Mouse (Mus musculus) CD8-positive naive resting alpha-beta T cell, adult 2 months (primary cell): ENCODE measurements at regions not wholly inside any gene's neighbourhood (a gene's known extent, or its start where the extent isn't known, plus 50 kb on each side); places are given as distances from the start of the nearest gene placed in this dataset.
A peak's percentile ranks its signal among the peaks of the same experiment; 100 is the strongest.
"Not testable (repeated sequence)": the region's sequence is repeated elsewhere in the genome, so short reads cannot be mapped to it uniquely, and the experiment has no call there.

Experiments used
- DNase-seq, 2 experiments: peaks; one replicate each; pipeline ENCODE4 v3.0.0; 2022; ENCODE audit warnings: low read depth in 2 of 2, low spot score in 2 of 2

DNA sequence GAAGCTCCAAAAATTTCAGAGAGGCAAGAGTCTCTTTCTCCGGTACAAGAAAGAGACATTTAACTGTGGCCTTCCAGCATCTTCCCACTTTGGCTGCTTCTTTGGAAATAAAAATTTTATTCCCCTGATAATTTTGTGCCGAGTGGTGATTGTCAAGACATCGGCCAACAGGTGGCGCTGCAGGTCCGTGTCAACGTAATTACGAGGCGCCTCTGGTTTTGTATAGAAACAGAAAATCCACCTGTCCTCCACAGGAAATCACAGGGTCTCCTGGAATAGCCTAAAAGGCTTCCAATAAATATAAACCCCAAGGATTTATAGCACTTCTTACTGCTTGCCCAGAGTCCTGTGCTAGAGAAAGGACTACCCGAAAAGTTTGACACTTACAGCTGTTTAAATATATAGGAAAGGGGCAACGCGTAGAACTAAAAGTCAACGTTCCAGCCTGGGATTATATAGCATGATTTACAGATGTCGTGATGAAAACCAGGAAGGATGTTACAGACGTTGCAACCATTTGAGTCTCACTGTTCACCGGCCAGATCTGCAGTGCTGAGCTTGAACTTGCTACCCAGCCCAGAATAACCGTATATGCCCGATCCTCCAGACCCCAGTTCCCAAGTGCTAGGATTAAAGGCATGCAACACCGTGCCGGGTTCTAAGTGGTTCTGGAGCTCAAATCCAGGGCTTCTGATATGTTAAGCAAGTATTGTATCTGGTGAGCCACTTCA lies 251.3 kb upstream of the Tgfbr2 start:
- peak; percentile 58 to 69 for DNase-seq

DNA sequence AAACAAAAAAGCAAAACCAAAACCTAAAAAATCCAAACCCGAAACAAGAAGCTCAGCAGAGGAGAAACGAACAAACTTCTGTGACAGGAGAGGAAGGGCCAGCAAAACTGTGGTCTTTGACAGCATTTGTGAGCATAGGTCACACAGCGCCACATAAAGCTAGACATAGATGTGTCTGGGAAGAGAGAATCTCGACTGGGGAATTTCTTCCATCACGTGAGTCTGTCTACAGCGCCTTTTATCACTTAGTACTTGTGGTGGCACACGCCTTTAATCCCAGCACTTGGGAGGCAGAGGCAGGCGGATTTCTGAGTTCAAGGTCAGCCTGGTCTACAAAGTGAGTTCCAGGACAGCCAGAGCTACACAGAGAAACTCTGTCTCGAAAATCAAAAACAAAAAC lies 250.2 kb upstream of the Tgfbr2 start:
- DNase-seq = not testable (repeated sequence)

DNA sequence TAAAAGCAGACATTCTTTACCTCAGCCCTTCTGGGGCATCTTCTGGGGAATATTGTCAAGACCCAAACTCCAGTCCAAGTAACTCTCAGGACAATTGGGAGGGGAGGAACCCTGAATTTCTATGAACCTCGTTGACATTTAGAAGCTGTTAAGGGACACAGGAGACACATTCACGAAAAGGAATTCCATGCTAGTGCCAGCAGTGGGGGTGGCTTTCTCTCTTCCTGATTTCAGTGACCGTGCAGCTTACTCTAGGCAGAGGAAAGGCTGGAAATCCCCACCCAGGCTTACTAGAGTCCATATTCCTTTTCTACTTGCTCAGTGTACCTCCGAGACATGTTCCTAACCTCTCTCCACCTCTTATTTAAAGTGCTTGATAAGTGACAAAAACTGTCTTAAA lies 239.9 kb upstream of the Tgfbr2 start:
- DNase-seq = no peak

DNA sequence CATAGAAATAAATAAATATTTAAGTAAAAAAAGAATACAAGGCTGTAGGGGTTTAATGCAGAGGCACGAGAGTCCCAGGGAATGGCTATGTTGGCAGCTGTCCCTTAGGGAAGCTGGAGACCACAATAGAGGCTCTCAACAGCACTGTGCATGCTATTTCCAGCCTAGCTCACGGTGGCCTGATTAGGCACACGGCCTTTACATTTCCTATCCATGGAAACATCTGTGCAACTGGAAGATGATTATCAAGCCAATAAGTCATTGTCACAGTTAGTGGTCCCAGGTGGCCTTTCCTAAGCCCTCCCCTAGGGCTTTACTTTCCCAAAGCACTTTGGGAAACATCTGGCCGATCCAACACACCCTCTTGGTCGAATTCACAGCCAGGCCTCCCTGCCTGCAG lies 235.9 kb upstream of the Tgfbr2 start:
- DNase-seq = no peak

DNA sequence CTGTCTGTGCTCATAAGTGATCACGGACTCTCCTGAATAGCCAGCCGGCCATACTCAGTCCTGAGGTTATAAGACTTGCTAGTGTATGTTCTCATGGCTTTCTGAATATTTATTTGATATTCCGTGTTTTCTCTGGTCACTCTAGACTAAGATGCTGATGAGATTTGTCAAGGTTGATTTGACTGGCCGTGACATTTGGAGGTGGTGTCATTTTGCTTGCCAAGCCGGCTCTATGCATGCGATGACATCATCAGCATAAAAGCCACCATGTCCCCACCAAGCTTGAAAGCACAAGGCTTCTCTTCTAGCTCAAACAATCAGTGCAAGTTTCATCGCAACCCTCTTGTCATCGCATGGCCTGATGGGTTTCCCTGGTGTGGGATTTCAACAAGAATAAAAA lies 235.3 kb upstream of the Tgfbr2 start:
- DNase-seq = no peak

DNA sequence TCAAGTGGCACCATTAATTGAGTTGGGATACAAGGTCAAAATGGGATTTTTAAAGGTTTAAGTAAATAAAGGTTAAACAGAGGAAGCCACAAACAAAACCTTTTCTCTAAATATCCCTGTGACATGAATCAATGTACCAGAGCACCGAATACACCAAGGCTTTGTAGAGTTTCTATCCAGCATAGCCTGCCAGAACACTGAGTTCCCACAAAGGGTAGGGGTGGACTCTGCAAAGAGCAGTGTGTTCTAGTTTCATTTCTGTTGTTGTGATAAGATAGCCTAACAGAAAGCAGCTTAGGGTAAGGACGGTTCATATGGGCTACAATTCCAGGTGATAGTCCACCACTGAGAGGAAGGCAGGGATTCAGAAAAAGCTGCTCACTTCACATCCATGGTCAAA lies 233.0 kb upstream of the Tgfbr2 start:
- DNase-seq = no peak

DNA sequence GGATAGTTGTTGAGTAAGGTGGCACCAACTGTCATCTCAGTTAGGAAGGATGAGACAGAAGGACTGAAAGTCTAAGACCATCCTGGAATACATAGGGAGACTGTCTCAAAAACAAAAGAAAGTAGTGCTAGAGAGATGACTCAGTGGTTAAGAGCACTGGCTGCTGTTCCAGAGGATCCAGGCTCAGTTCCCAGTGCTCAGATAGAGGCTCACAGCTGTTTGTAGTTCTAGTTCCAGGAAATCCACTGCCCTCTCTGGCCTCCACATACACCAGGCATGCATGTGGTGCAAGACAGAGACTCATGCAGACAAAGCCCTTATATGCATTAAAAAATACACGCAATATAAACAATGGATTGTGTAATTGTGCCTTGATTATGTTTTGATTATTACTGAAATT lies 229.9 kb upstream of the Tgfbr2 start:
- DNase-seq = no peak

DNA sequence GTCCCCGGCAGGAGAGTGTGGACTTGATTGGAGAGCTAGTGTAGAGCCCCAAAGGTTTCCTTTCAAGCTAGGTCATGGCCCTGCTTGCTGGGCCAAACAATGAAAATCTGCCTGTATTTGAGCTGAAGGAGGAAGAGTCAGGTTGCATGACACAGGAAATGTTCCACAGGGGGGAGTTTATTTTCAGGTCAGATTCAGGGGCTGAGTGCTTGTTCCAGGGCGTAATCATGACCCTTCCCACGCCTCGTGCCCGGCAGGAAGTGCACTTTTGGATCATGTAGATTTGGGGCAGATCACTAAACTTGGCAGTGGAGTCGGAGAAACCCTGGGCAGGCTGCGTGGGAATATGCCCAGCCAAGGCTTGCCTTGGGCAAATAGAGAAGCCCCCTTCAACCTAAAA lies 226.7 kb upstream of the Tgfbr2 start:
- no peak for DNase-seq

DNA sequence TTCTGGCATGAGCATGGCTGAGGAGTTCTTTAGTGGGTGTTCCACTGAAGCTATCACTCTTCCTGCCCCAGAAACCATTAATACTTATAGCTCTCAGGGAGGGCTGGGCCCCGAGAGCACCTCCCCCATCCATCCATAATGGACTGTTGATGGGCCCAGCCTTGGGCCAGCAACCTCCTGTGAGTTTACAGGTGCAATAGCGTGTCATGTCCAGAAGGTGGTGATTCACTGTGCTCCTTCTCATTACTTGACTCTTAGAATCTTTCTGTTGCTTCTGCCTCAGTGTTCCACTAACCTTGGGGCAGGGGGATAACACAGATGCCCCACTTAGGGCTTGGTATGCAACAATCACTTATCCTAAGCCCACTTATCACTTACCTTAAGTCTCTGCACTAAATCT lies 225.1 kb upstream of the Tgfbr2 start:
- peak in 1 of 2 experiments; percentile 7 for DNase-seq

DNA sequence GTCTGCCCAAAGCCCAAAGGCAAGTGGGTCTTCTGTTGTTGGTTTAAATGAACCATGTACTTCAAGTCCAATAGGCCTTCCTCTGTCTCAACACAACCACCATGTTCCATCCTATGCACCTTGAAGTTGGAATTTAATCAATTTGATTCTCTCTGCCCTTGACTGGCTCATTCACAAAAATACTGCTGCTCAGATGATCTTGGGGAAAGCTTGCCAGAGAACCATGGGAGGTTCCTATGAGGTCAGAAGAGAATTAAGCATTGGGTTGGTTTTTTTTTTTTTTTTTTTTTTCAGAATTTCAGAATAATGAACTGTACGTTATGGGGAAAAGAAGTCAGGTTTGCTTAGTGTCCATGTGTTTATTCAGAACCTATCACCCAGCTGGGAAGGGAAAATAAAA lies 224.1 kb upstream of the Tgfbr2 start:
- DNase-seq = no peak

DNA sequence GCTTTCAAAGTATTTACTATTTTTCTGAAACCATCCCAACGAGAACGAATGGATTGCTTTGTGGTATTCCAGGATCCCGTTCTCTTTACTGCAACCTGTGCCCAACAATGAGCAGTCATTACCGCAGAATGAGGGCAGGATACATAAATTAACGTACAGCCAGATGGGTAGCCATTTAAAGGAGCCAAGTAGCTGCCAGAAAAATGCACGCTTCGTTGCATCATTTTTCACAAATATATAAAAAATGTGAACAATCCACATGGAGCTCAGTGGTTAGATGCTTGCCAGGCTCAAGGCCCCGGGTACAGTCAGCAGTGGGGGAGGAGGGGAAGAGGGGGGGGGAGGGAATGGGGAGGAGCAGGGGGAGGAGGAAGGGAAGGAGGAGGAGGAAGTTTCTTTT lies 217.1 kb upstream of the Tgfbr2 start:
- DNase-seq = no peak

DNA sequence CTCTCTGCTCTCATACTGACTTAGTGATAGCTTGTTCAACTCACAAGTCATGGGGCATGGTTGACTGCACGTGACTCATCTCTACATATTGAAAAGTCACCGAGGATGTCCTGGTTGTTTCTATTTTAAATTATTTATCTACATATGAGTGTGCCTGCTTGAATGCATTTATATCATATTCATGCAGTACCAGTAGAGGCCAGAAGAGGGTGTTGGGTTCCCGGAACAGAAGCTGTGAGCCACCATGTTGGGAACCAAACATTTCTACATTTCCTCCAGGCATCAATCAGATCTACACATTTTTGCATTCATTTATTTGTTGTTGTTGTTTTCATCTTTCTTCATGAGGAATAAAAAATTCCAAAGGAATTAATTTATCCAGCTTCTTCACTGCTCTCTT lies 214.6 kb upstream of the Tgfbr2 start:
- DNase-seq = peak in 1 of 2 experiments; percentile 38

DNA sequence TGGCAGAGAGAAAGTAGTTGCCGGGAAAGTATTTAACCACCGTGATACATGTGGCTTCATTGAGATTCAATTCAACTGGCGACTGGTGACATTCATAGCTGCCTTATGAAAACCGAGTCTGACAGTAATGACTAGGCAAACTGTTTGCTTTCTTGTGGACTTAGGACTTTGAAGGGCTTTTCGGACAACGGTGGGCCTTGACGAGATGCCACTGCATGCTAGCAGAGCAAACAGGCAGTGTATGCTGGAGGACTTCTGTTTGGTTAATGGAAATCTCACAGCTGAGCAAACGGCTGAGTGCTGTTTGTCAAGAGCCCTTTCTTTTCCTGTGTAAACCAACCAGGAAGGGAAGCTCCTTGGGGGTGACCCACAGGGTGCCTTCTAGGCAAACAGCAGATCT lies 213.7 kb upstream of the Tgfbr2 start:
- DNase-seq = no peak

DNA sequence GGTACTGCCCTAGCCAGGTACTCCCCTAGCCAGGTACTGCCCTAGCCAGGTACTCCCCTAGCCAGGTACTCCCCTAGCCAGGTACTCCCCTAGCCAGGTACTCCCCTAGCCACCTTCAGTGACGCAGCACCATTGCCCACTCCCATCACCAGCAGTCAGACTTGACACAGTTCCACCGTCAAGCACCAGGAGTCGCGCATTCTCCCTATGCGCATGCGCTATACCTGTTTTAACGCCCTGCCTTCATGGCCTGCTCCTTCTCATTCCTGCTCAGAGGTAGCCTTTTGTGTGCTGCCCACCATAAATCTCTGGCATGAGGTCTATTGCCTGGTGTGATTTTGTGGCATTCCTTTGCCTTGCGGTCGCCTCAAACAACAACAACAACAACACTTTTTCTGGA lies 212.9 kb upstream of the Tgfbr2 start:
- DNase-seq = no peak

DNA sequence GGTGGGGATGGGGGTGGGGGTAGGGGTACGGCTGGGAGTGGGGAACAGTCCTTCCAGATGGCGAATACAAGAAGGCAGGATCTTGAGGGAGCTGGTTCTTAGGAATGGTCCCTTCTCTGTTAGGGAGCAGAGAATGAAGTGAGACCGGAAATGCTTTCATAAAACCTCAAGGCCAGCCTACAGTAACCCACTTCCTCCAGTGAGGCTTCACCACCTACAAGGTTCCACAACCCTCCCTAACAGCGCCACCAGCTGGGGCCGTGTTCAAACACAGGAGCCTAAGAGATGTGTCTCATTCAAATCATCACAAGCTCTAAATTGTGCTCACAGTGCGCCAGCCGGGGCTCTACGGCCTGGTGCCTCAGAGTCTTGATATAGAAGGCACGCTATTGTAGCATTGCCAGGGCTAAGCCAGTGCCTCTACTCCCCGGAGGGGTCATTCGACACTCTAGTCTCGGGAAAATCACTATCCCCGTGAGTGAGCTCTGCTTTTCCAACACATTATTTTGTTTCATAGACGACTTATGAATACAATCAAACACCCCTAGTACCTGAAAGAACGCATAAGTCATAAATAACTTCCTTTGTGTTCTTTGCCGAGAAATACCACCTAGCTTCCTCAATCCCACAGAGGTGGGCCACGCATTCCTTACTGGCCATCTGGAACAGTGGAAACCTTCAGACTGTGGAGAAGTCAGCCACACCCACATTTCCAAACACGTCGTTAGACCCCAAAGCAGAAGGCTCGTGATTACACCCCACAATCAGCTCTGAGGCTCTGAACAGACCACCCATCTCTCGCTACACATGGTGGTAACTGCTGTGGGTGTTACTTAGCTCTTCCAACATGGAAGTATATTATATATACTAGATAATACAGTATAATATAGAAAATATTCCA lies 209.3 kb upstream of the Tgfbr2 start:
- DNase-seq = peak; percentile 92 to 97

DNA sequence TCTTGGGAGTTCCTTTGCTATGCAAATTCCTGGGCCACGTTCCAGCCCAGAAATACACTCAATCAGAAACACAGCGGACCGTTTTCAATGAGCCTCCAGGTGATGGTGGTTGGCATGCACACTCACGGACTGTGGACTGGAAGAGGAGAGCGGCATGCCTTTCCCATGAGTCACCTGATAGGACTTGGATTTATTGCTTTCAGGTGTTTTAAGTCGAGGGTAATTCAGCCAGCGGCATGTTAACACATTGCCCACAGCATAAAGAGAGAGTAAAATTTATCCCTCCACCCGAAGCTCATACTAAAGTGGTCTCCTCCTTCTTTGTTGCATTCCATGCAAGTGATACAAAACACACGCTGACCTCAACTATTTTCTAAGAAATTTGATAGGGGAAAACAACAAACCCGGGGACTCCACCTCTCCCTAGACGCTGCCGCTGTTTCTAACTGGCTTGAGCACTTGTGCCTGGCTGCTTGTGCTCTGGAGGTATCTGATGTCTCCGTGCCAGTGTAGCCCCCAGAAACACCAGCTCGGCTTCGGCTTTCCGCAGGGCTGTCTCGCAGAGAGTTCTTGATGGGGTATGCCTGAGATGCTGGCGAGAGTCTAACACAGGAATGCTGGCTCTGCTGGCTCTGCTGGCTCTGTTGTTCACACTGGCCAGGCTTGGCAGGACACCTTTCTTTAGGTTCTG lies 208.4 kb upstream of the Tgfbr2 start:
- peak; percentile 30 to 43 for DNase-seq

DNA sequence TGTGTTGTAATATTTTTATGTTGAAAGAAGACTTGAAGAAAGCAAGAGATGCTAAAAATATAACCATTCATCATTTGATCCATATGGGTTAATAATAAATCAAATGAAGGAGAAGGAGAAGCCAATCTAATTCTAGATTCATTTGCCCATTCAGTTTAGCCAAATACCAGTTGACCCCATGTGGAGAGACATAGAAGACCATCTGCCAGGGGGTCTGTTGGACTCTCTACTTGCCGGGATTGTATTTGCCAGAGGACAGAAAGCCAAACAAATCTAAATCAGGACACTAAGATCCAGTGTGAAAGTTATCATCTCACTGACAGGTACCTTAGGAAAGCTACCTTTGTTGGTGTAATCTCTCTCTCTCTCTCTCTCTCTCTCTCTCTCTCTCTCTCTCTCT lies 202.5 kb upstream of the Tgfbr2 start:
- DNase-seq = no peak

DNA sequence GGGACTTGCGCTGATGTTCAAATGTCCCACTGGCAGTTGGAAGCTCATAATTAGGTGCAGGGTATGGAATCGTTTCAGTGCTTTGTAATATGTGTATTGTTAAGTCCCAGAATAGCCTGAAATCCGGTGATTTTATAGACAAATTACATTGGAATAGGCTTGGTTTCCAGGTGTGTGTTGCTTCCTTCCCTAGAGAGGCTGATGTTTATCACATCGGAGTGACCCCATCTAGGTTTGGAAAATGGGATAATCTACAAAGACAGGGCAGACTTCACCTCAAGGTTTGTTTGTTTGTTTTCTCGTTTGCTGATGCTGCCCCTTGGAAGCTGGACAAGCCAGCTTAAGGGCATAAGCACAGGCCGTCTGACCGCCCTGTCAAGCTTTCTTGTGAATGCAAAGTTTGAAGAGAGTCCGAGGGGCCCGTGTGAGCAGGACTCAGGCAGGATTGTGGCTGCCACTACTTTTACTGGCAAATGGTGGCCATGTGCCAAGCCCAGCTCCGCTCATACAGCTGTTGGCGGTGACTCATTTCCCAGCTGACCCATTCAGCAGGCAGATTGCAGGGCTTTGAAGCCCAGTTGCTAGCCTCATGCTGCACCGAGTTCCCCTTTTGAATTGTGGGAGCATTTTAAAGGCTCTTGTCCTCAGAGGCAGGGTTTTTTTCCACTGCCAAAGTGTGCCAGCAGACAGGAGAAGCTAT lies 200.6 kb upstream of the Tgfbr2 start:
- DNase-seq = no peak

DNA sequence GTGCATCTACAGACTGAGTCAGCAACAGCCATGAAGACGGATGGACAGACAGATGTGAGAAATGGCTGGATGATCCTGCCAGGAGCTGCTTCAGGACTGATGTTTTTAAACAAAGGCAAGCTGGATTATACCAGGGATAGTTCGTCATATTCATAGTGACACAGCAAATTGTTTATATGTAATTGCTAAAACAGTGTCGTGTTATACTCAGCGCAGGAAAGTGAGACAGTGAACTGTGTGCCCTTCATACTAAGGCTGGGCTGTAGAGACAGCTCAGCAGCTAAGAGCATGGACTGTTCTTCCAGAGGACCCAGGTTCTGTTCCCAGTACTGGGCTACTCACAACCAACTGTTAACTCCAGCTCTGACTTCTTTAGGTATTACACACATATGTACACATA lies 199.2 kb upstream of the Tgfbr2 start:
- no peak for DNase-seq

DNA sequence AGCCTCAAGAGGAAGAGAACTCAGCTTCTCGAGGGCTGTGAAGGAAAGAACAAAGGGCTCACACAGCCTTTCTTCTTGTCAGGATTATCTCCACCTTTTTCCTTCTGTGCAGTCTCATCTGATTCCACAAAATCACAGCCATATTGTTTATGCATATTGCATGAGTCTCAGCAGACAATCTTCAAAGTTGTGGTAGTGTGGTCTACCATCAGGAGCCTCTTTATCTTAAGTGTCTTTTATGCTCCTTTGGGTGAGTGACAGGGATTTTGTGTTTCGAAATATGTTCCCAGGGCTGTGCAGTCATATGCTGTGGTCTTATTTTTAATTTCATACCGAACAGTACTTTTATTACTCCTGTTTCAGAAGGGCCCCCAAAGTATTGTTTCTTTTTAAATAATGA lies 198.2 kb upstream of the Tgfbr2 start:
- DNase-seq = peak; percentile 11 to 34

DNA sequence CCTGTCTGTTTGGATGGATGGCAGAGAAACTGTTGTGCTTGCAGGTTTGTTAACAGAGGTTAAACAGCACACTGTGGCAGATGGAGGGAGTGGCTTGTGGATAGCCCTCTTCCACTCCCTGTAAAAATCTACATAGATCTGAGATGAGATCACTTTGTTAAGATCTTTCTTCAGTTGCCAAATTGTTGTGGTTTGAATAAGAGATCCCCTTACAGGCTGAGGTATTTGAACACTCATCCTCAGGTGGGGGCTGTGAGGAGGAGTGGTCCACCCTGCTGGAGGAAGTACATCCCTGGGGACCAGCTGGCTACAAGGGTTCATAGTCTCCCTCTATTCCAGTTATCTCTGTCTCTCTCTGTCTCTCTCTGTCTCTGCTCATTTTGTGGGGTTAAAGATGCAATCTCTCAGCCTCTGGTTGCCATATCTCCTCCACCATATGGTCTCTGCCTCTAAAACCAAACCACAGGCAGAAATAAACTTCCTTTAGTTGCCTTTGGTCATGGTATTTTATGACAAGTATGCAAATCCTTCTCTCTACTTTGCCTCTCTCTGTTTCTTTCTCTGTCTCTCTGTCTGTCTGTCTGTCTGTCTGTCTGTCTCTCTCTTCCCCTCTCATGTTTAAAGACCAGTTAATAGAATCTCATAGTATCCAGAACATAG lies 194.0 kb upstream of the Tgfbr2 start:
- peak; percentile 44 to 66 for DNase-seq
